Mouse (Mus musculus): Measurements from ENCODE around the gene Trpm2. TPM values are rescaled to one million over a fixed set of nuclear protein-coding genes. Genes with fewer than 3 reads are reported as not detected.
A peak's percentile ranks its signal among the peaks of the same experiment; 100 is the strongest.
"Not testable (repeated sequence)": the region's sequence is repeated elsewhere in the genome, so short reads cannot be mapped to it uniquely, and the experiment has no call there.

Gene Trpm2
- total RNA-seq (2012; rRNA removed) (0.25 and 0.34 TPM in 2 replicates), total RNA-seq (2014; rRNA removed) (not detected in 2 replicates), polyA plus RNA-seq (2012; ENCODE audit: insufficient read length, low read depth) (0.08 and 0.16 TPM in 2 replicates)

DNA sequence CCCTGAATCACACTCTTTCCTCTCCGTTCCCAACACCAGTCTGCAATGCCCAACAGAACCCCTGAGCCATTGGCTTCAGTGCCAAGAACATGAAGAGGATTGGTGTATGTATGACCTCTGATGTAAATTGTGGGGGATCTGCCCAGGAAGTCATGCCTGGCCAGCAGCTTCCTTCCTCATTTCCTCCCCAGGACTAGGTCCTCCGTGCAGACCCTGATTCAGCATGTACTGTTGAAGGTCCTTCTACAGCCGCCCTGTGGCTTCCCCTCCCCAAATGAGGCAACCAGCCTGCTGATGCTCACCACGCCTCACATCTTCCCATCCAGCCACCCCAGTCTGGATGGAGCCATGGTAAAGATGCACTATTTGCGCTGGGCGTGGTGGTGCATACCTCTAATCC is at the start of gene Trpm2:
Gene Trpm2 (minus strand): TSS at position 83 of the 400 bp plus-strand sequence.
- Histone ChIP-seq H3K36me3 (replicated peaks in 1 of 2; ENCODE audit: control insufficient read depth in 1 of 2, insufficient read depth in 1 of 2, low read length in 1 of 2) (no peaks in the 10 kb centered on the region), H3K4me3 (replicated peaks in 1 of 3; ENCODE audit: low read depth in 2 of 3, low read length in 2 of 3, poor library complexity in 1 of 3) (no peak within 1 kb of the TSS), H3K9me3 (replicated peaks; ENCODE audit: low read length) (peaks cover 7% of the 10 kb centered on the region), H3K4me1 (ENCODE audit: control insufficient read depth in 1 of 2, insufficient read depth in 2 of 2) (peaks cover 9 to 12% of the 10 kb centered on the region in 2 experiments), H3K27ac (ENCODE audit: insufficient read depth, low read depth) (no peak within 1 kb of the TSS), H3K79me2 (replicated peaks; ENCODE audit: control insufficient read depth, extremely low read depth, insufficient read depth, poor library complexity, severe bottlenecking) (no peaks in the 10 kb centered on the region), H3K9ac (ENCODE audit: insufficient read depth, low read depth) (no peak within 1 kb of the TSS), H3K27me3 (replicated peaks) (peaks cover 66% of the 10 kb centered on the region), H3K4me2 (ENCODE audit: insufficient read depth, low read depth, poor library complexity, severe bottlenecking) (no peak within 1 kb of the TSS)
- in situ Hi-C loops (cut with MboI; ENCODE audit: low pct_ligation_motif_present, low pct_unique_long_range_greater_than_20kb, low sequenced_read_pairs): no loop called here
- dilution Hi-C loops (cut with MboI; ENCODE audit: extremely low pct_ligation_motif_present, extremely low pct_unique_long_range_greater_than_20kb, low sequenced_read_pairs): no loop called here
- TF ChIP-seq GABPA (IDR thresholded peaks at IDR 0.05; ENCODE audit: insufficient replicate concordance, low read depth, low read length) (no peak), NRF1 (IDR thresholded peaks at IDR 0.05; ENCODE audit: low read depth, low read length) (no peak), MAZ (IDR thresholded peaks at IDR 0.05; ENCODE audit: low read depth, low read length) (no peak), ETS1 (conservative IDR thresholded peaks at IDR 0.05; ENCODE audit: low read depth, low read length) (no peak), MAFK (IDR thresholded peaks at IDR 0.05; ENCODE audit: insufficient replicate concordance, low read length) (no peak), POLR2A (IDR thresholded peaks at IDR 0.05; ENCODE audit: low read depth, low read length) (no peak), USF1 (IDR thresholded peaks at IDR 0.05; ENCODE audit: low read depth, low read length) (no peak), E2F4 (IDR thresholded peaks at IDR 0.05; ENCODE audit: insufficient replicate concordance, low read depth, low read length) (no peak), CHD2 (IDR thresholded peaks at IDR 0.05; ENCODE audit: low read length) (no peak)
- no peak for DNase-seq (ENCODE audit: extremely low read depth)

DNA sequence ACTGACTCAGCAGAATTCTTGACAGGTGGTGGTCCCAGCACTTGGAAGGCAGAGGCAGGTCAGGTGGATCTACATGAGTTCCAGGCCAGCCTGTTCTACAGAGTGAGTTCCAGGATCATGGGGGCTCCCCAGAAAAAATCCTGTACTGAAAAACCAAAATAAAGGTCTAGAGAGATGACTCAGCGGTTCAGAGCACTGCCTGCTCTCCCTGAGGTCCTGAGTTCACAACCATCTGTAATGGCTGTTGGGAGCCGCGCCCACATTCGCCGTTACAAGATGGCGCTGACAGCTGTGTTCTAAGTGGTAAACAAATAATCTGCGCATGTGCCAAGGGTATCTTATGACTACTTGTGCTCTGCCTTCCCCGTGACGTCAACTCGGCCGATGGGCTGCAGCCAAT is 49.6 kb upstream of the Trpm2 start:
- dilution Hi-C loops (cut with MboI; ENCODE audit: extremely low pct_ligation_motif_present, extremely low pct_unique_long_range_greater_than_20kb, low sequenced_read_pairs); H3K4me1 ChIP-seq (ENCODE audit: control insufficient read depth in 1 of 2, insufficient read depth in 2 of 2); H3K79me2 ChIP-seq (replicated peaks; ENCODE audit: control insufficient read depth, extremely low read depth, insufficient read depth, poor library complexity, severe bottlenecking); H3K9ac ChIP-seq (ENCODE audit: insufficient read depth, low read depth); H3K9me3 ChIP-seq (replicated peaks; ENCODE audit: low read length); H3K27ac ChIP-seq (ENCODE audit: insufficient read depth, low read depth); H3K36me3 ChIP-seq (replicated peaks in 1 of 2; ENCODE audit: control insufficient read depth in 1 of 2, insufficient read depth in 1 of 2, low read length in 1 of 2); H3K4me3 ChIP-seq (replicated peaks in 1 of 3; ENCODE audit: low read depth in 2 of 3, low read length in 2 of 3, poor library complexity in 1 of 3); in situ Hi-C loops (cut with MboI; ENCODE audit: low pct_ligation_motif_present, low pct_unique_long_range_greater_than_20kb, low sequenced_read_pairs); DNase-seq (ENCODE audit: extremely low read depth); H3K4me2 ChIP-seq (ENCODE audit: insufficient read depth, low read depth, poor library complexity, severe bottlenecking): not testable (repeated sequence)
- H3K27me3 ChIP-seq (replicated peaks): peaks cover 12% of the 10 kb centered on the region

DNA sequence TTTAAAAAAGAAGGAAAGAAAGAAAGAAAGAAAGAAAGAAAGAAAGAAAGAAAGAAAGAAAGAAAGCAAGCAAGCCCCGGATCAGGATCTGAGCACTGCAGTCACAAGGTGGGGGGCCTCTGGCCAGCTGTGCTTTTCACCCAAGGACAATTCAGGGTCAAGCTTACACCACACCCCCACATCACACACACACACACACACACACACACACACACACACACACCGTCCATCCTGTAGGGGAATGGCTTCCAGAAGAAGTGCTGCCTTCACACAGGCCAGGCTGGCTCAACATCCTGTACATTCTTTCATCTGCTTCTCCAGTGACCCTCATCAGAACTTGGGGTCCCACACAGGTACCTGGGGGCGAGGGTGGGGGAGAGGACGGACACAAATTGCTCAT is 48.9 kb upstream of the Trpm2 start:
- DNase-seq (ENCODE audit: extremely low read depth): no peak
- no peak for TF ChIP-seq ZMIZ1 (IDR thresholded peaks at IDR 0.05; ENCODE audit: low read depth, low read length)
- no peak for TF ChIP-seq JUN (IDR thresholded peaks at IDR 0.05; ENCODE audit: insufficient read depth, low read depth, low read length)
- no peak for TF ChIP-seq SIN3A (IDR thresholded peaks at IDR 0.05; ENCODE audit: low read length)
- TF ChIP-seq MYC (IDR thresholded peaks at IDR 0.05; ENCODE audit: low read depth, low read length): no peak
- TF ChIP-seq BHLHE40 (IDR thresholded peaks at IDR 0.05; ENCODE audit: low read depth, low read length): no peak
- TF ChIP-seq E2F4 (IDR thresholded peaks at IDR 0.05; ENCODE audit: insufficient replicate concordance, low read depth, low read length): no peak
- no peak for TF ChIP-seq CTCF (conservative IDR thresholded peaks at IDR 0.05 in 1 of 2, IDR thresholded peaks at IDR 0.05 in 1 of 2; ENCODE audit: low read depth in 2 of 2, low read length in 2 of 2)
- TF ChIP-seq USF1 (IDR thresholded peaks at IDR 0.05; ENCODE audit: low read depth, low read length): no peak
- no peak for TF ChIP-seq MAX (IDR thresholded peaks at IDR 0.05; ENCODE audit: low read length)
- no peak for TF ChIP-seq NRF1 (IDR thresholded peaks at IDR 0.05; ENCODE audit: low read depth, low read length)
- TF ChIP-seq HCFC1 (IDR thresholded peaks at IDR 0.05; ENCODE audit: low read depth, low read length): no peak
- no peak for TF ChIP-seq RCOR1 (conservative IDR thresholded peaks at IDR 0.05; ENCODE audit: low read depth, low read length)
- Histone ChIP-seq H3K27me3 (replicated peaks) (peaks cover 16% of the 10 kb centered on the region), H3K4me1 (ENCODE audit: control insufficient read depth in 1 of 2, insufficient read depth in 2 of 2) (peaks cover 0 to 3% of the 10 kb centered on the region in 2 experiments; a peak in 2 of 4 replicates), H3K79me2 (replicated peaks; ENCODE audit: control insufficient read depth, extremely low read depth, insufficient read depth, poor library complexity, severe bottlenecking) (no peaks in the 10 kb centered on the region), H3K36me3 (replicated peaks in 1 of 2; ENCODE audit: control insufficient read depth in 1 of 2, insufficient read depth in 1 of 2, low read length in 1 of 2) (no peaks in the 10 kb centered on the region), H3K4me2 (ENCODE audit: insufficient read depth, low read depth, poor library complexity, severe bottlenecking) (0 out of 2 replicates have a peak overlapping the region, but pooled peaks have one; percentile 76), H3K4me3 (replicated peaks in 1 of 3; ENCODE audit: low read depth in 2 of 3, low read length in 2 of 3, poor library complexity in 1 of 3) (no peak overlapping the region), H3K9ac (ENCODE audit: insufficient read depth, low read depth) (no peak overlapping the region), H3K27ac (ENCODE audit: insufficient read depth, low read depth) (no peak overlapping the region), H3K9me3 (replicated peaks; ENCODE audit: low read length) (peaks cover 12% of the 10 kb centered on the region)
- in situ Hi-C loops (cut with MboI; ENCODE audit: low pct_ligation_motif_present, low pct_unique_long_range_greater_than_20kb, low sequenced_read_pairs) (no loop called here), dilution Hi-C loops (cut with MboI; ENCODE audit: extremely low pct_ligation_motif_present, extremely low pct_unique_long_range_greater_than_20kb, low sequenced_read_pairs) (no loop called here)

All from CH12.LX (cell line).